Mouse (Mus musculus) olfactory bulb, adult 2 months (tissue): ENCODE data around the gene Rxfp4.

Source experiments
- CTCF ChIP-seq: fragments of 200-500 bp; IDR thresholded peaks from 2 replicates; pipeline ENCODE4 v1.5.1; 2012; ENCODE audit warnings: low read depth, mild to moderate bottlenecking, low read length, moderate library complexity; ENCODE audit not compliant: insufficient read depth
- POLR2A ChIP-seq: fragments of 200-500 bp; IDR thresholded peaks from 2 replicates; pipeline ENCODE4 v1.6.1; 2012; ENCODE audit warnings: mild to moderate bottlenecking, low read depth, low read length, moderate library complexity; ENCODE audit not compliant: insufficient read depth

- TF ChIP-seq POLR2A (no peak), CTCF (no peak)
Measured at GRCm38 (mm10) chr3:88695545-88695944, 42.6 kb upstream of the Rxfp4 start.
